Mouse (Mus musculus) right cerebral cortex, postnatal 36 days (tissue): ENCODE results near the gene Tuft1.
"Not testable (repeated sequence)": the region's sequence is repeated elsewhere in the genome, so short reads cannot be mapped to it uniquely, and the experiment has no call there.

Experiments
- DNase-seq, 2 experiments: peaks; one replicate each; pipeline ENCODE4 v3.0.0; 2022; ENCODE audit warnings: low spot score in 2 of 2, mixed read lengths in 1 of 2

Tuft1 gene

DNA sequence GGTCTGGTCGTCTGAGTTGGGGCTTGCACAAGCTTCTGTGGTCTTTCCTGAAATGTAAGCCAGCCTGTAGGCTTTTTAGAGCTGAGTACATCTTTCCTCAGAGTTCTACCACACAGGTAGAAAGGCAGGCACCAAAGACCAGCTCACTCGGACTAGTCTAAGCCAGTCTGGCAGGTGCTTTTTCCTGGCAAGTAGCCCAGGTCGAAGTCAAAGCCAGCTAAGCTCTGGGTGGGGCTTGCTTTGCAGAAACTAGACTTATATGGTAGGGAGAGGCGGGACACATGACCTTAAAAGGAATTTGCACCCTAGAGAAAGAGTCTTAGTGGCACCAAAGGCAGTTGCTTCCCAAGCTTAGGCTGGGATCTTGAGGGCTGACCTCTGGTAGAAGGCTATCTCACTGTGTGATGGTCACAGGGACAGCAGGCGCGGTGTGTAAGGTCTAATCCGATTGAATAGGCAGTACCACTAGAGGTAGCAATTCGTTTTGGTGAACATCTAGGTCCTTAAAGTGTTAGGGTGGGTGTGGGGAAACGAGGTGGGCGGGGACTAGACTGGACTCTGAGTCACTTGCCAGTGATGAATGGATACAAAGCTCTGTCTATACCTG is 573 bp upstream of the Tuft1 start:
- not testable (repeated sequence) for DNase-seq

DNA sequence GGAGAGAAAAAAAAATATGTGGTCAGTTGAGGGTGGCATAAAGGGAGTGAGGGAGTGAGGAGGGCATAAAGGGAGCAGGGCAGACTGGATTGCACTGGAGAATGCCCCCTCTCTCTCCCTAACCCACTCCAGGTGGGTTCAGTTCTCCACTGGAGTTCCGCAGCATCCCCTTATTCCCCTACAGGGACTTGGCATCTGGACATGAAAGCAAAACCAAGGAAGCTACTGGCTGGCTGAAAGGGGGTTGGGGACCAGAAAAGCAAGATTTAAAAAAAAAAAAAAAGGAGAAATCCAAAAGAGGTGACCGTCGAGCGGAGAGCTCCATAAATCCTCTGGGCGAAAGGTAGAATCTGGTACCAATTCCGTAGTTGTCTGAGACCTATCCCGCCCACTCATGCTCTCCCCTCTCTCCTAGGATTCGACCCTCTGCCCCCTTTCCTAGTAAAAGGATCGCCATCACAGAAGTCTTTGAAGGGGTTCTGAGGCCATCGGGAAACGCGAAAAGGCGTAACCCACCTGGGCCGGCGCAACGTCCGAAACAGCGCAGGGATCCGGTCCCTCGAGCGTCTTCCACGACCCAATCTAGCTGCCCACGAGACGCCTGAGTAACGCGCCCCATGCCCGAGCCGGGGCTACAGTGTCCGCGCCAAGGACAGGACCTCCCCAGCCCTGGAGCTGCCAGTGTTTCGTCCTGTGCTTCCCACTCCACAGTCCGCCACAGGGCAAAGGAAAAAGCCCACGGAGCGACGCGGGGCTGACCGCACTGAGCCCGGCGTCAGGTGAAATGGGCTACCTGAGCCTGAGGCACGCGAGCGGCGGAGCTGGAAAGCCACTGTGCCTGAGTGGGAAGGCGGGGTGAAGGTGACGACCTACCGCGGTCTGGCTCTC is 576 bp downstream of the Tuft1 start:
- not testable (repeated sequence) for DNase-seq

GRCm38 (mm10) chr3:94653967-94654366 is 4.7 kb downstream of the Tuft1 start:
- not testable (repeated sequence) for DNase-seq

GRCm38 (mm10) chr3:94650409-94650808 is 8.3 kb downstream of the Tuft1 start:
- DNase-seq, result no peak

- peak in 1 of 2 experiments; percentile 7 for DNase-seq
Measured at GRCm38 (mm10) chr3:94648755-94649590, 9.7 kb downstream of the Tuft1 start.

GRCm38 (mm10) chr3:94642495-94643162 is 16.0 kb downstream of the Tuft1 start, which contains the start of gene Gm10972:
Gene Gm10972, plus strand, starts transcription at chr3:94643112.
- DNase-seq, result not testable (repeated sequence)

GRCm38 (mm10) chr3:94629876-94630275 is 28.8 kb downstream of the Tuft1 start:
- no peak for DNase-seq

- DNase-seq, result no peak
Measured at GRCm38 (mm10) chr3:94628712-94629111, 30.0 kb downstream of the Tuft1 start.

DNA sequence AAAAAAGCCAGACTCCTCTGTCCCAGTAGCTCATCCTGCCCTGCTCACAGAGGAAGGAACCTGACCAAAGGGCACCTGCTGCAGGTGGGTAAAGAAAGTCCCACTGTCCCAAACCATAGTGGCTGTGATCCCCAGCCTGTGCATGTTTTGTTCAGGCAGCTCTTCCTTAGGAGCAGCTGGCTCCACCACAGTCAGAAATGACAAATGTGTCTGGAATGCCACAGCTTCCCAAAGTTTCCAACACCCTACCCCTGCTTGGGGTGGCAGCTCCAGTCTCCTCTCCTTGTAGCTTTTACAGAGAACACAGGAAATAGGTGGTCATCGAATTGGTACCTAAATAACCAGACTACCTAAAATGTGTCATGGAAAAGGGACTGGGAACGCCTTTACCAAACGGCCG is 34.4 kb downstream of the Tuft1 start:
- DNase-seq, result no peak

DNA sequence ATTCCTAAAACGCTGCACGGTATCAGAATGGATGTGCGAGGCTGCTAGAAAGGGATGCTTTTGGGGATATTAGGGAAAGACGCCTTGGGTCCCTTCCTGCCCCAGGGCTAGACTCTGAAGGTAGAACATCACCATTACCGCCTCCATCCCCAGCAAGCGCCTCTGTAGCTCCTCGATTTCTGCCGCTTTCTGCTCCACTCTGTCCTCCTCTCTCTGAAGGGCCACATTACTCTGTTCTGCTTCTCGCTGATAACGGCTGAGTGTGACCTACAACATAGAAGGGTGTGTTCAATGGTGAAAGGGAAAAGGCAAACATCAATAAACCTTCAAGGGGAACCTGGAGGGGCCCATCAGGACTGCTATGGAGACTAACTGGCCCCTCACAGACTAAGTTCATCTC is 36.1 kb downstream of the Tuft1 start:
- DNase-seq, result no peak

DNA sequence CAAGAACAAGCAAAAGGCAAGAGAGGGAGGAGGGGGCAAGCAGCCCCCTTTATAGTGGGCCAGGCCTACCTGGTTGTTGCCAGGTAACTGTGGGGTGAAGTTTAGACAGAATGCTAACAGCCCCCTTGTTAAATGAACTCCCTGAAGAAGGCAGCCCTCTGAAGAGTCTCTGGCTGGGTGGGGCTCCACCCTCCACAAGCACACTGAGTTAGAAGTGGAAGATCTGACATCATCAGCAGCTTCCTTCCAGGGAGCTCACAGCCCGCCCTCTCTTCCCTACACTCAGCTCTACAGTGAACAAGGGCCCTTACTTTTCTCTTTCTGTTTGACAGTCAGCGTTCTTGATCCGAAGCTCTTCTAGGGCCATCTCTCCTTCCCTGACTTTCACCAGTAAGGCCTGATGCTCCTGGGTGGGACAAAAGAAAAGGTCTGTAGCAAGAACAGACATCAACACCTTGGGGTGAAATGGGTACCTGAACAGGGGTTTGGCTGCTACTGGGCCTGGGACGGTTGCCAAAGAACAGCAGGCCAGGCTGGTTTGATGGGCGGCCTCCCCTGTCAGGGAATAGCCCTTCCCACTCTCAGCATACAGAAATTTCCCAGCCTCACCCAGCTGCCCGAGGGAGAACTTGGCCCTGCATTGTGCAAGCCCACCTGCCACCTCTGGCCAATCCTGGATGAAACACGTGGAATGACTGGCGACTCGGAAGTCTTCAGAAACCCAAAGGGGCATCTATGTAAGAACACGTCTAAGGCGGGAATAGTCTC is 36.7 kb downstream of the Tuft1 start:
- DNase-seq, result no peak

GRCm38 (mm10) chr3:94616717-94617116 is 42.0 kb downstream of the Tuft1 start:
- DNase-seq, result no peak

DNA sequence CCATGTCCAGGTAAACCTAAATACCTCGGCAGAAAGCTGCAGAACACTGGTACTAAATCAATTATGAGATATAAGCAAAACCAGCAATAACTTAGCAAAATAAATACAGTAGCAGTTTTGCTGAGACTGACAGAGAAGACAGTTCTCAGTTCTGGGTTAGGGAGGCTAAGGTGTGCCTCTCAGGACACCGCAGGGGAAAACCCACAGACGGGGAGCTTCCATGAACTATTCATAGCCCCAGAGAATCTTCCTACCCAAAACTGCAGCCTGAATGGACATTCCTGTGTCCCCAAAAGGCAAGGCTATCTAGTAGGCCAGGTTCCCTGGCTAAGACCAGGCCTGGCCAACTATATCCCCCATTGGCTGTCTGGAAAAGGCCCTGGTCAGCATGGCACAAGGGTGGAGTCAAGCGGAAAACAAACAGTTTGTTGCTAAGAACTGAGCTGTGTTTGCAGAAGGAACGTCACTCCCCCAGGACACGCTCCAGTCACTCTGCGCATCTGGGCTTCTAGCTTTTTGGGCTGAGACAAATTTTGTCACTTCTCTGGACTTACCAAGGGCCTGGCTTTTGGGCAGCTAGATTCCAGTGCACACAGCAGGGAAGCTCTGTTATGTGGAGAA is 45.3 kb downstream of the Tuft1 start:
- no peak for DNase-seq

DNA sequence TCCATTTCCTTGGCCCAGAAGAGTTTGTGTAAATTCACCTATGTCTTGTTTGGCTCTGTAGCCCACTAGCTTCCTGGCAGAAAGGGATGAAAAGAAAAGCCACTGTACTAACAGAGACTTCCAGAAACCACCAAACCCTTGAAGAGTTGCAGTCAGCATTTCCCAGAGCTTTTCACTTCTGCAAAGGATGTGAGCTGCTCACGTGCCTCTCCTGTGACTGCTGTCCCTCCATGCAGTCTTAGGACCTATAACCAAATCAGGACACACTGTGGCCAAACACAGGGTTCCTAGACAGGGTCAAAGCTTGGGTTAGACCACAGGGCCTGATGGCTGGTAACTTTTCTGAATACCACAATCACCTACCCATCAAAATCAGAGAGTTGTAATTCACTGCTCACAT is 46.4 kb downstream of the Tuft1 start:
- no peak for DNase-seq

DNA sequence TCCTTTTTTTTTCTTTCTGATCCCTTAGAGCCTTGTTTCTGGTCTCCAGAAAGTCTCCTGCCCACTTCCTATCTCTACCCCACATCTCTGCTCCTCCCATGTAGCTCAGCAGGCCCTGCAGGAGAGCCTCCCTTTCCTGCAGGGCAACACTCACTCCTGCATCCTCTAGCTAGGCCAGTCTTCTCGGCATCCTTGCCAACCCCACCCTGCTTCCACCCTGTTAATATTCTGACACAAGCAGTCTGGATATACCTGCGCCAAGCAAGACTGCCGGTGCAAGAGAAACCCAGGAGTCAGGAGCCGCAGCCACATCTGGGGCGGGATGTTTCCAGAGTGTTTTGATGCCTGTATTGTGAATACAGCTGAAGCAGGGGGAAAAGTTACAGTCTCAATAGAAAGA is 46.8 kb downstream of the Tuft1 start:
- DNase-seq, result no peak

GRCm38 (mm10) chr3:94611343-94611742 is 47.3 kb downstream of the Tuft1 start:
- DNase-seq, result no peak

GRCm38 (mm10) chr3:94610581-94610980 is 48.1 kb downstream of the Tuft1 start:
- no peak for DNase-seq

DNA sequence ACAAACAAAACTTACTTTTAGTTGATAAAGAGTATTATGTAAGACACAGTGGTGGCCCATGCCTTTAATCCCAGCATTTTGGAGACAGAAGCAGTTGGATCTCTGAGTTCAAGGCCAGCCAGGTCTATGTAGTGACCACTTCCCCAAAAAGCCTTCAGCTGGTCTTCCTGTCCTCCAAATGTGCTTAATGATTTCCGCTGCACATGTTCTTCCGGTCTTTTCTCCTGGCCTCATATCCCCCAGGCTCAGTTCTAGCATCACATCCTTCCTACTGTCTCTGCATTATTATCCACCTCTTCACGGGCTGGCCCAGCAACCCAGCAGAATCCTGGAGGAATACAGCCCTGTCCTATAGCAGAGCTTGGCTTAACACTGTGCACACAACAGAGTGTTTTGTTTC is 49.1 kb downstream of the Tuft1 start:
- DNase-seq, result no peak

GRCm38 (mm10) chr3:94601959-94602358 is 56.7 kb downstream of the Tuft1 start:
- no peak for DNase-seq

DNA sequence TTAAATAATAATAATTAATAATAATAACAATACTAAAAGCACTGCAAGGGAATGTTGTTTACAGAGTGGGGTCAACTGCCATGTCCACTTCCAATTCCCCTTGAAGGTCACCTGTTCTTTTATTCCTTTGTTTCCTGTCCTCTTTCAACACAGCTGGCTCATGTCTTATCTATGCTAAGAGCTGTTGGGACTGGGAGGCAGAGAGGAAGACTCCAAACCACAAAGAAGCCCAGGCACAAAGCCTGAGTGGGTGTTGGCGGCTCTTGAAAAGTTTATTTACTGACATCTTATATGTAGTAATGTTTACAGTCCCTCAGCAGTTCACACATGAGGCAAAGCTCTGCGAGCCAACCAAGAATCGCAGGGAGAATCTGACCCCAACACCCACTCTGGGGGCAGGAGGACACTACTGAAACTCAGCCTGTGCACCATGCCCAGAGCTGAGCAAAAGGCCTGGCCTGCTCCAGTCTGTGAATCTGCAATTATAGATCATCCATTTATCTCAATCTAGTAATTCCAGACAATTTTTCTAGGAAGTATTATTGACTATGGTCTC is 61.4 kb downstream of the Tuft1 start:
- DNase-seq, result no peak
